Mouse (Mus musculus): ENCODE measurements around the gene Ralbp1. TPM values are rescaled to one million over a fixed set of nuclear protein-coding genes. Genes with fewer than 3 reads are reported as not detected.
A peak's percentile ranks its signal among the peaks of the same experiment; 100 is the strongest.

Ralbp1 gene
- polyA plus RNA-seq, 1 experiment: 21.9 TPM

DNA sequence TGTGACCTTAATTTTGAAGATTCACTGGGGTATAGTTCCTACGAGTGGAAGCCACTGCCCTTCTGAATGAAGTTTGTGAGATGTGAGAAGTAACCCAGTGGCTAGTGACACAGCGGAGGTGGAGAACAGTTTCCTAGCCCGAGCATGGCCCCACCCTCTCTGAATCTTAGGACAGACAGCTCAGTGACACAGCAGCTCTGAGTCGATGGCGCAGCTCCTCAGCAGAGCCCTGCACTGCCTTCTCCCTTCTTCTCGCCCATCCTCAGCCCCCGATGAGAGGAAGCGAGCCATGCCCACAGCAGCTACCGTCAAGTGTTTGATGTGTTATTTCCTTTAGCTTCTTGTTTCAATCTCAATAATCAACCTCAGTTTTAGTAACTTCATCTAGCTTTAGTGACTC is 59.3 kb downstream of the Ralbp1 start:
- Histone ChIP-seq H3K36me3 (ENCODE audit: control insufficient read depth, insufficient read depth) (peaks cover 91% of the 10 kb centered on the region), H3K79me3 (ENCODE audit: low read depth) (peaks cover 24% of the 10 kb centered on the region), H3K79me2 (ENCODE audit: control insufficient read depth, insufficient read depth) (peaks cover 50% of the 10 kb centered on the region), H3K27me3 (ENCODE audit: control insufficient read depth, insufficient read depth, insufficient read length) (no peaks in the 10 kb centered on the region), H3K4me3 (ENCODE audit: insufficient read depth, poor library complexity, severe bottlenecking) (no peak overlapping the region), H3ac (ENCODE audit: control insufficient read depth, insufficient read length, low read depth) (no peak overlapping the region)
- TF ChIP-seq CTCF (IDR thresholded peaks at IDR 0.05; ENCODE audit: control insufficient read depth, insufficient read depth, insufficient read length): no peak
- no peak for TF ChIP-seq MAX (IDR thresholded peaks at IDR 0.05)
- no peak for TF ChIP-seq CEBPB (IDR thresholded peaks at IDR 0.05; ENCODE audit: low read depth)
- no peak for TF ChIP-seq USF1 (IDR thresholded peaks at IDR 0.05; ENCODE audit: low read depth)
- TF ChIP-seq MYOG (IDR thresholded peaks at IDR 0.05; ENCODE audit: control insufficient read depth, extremely low read depth, insufficient read length): no peak
- TF ChIP-seq FOSL1 (IDR thresholded peaks at IDR 0.05; ENCODE audit: insufficient read depth, low read length, poor library complexity, severe bottlenecking): no peak
- TF ChIP-seq MYOD1 (IDR thresholded peaks at IDR 0.05; ENCODE audit: control insufficient read depth, insufficient read length, low read depth): no peak

DNA sequence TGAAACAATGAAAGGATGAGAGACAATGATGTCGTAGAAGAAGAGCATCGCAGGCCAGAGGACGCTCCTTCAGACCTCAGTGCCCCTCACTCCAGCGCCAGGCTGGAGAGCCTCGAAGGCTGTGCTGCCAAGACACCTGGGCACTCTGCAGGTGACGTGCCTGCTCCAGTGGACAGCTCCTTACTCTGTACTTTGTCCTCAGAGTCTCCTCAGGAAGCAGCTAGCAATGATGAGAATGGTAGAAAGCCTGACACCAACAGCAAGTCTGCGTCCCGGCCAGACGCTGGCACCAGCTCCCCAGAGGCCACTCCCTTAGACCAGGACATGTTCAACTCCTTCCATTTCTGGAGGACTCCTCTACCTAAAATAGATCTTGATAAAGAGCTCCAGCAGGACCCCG is 61.4 kb downstream of the Ralbp1 start:
- H3K4me3 ChIP-seq (ENCODE audit: insufficient read depth, poor library complexity, severe bottlenecking): no peak overlapping the region
- H3K27me3 ChIP-seq (ENCODE audit: control insufficient read depth, insufficient read depth, insufficient read length): no peaks in the 10 kb centered on the region
- H3ac ChIP-seq (ENCODE audit: control insufficient read depth, insufficient read length, low read depth): no peak overlapping the region
- peaks cover 25% of the 10 kb centered on the region for H3K79me3 ChIP-seq (ENCODE audit: low read depth)
- H3K79me2 ChIP-seq (ENCODE audit: control insufficient read depth, insufficient read depth): peaks cover 56% of the 10 kb centered on the region
- peaks cover 88% of the 10 kb centered on the region for H3K36me3 ChIP-seq (ENCODE audit: control insufficient read depth, insufficient read depth)
- TF ChIP-seq MYOG (IDR thresholded peaks at IDR 0.05; ENCODE audit: control insufficient read depth, extremely low read depth, insufficient read length): no peak
- TF ChIP-seq USF1 (IDR thresholded peaks at IDR 0.05; ENCODE audit: low read depth): no peak

DNA sequence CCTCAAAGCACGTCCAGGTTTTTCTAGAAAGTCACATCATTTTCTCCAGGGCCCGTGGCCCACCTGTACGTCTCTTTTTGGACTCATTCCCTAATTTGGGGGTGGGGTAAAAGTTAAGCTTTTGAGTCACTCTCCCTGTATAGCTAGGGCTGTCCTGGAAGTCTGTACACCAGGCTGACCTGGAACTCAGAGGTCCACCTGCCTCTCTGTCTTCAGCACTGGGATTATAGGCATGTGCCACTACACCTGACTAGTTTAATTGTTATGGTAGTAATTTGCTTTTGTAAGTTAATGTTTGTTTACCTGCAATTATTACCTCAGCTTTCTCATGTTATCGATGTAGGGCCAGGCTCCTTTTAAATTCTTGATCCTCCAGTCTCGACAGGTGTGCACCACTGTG is 63.2 kb downstream of the Ralbp1 start:
- Histone ChIP-seq H3K36me3 (ENCODE audit: control insufficient read depth, insufficient read depth) (peaks cover 84% of the 10 kb centered on the region), H3K79me3 (ENCODE audit: low read depth) (peaks cover 33% of the 10 kb centered on the region), H3ac (ENCODE audit: control insufficient read depth, insufficient read length, low read depth) (no peak overlapping the region), H3K27me3 (ENCODE audit: control insufficient read depth, insufficient read depth, insufficient read length) (no peaks in the 10 kb centered on the region), H3K4me3 (ENCODE audit: insufficient read depth, poor library complexity, severe bottlenecking) (no peak overlapping the region), H3K79me2 (ENCODE audit: control insufficient read depth, insufficient read depth) (peaks cover 65% of the 10 kb centered on the region)
- TF ChIP-seq CEBPB (IDR thresholded peaks at IDR 0.05; ENCODE audit: low read depth) (no peak), USF1 (IDR thresholded peaks at IDR 0.05; ENCODE audit: low read depth) (no peak), FOSL1 (IDR thresholded peaks at IDR 0.05; ENCODE audit: insufficient read depth, low read length, poor library complexity, severe bottlenecking) (no peak), MYOG (IDR thresholded peaks at IDR 0.05; ENCODE audit: control insufficient read depth, extremely low read depth, insufficient read length) (no peak), MAX (IDR thresholded peaks at IDR 0.05) (no peak), CTCF (IDR thresholded peaks at IDR 0.05; ENCODE audit: control insufficient read depth, insufficient read depth, insufficient read length) (no peak), MYOD1 (IDR thresholded peaks at IDR 0.05; ENCODE audit: control insufficient read depth, insufficient read length, low read depth) (no peak)

DNA sequence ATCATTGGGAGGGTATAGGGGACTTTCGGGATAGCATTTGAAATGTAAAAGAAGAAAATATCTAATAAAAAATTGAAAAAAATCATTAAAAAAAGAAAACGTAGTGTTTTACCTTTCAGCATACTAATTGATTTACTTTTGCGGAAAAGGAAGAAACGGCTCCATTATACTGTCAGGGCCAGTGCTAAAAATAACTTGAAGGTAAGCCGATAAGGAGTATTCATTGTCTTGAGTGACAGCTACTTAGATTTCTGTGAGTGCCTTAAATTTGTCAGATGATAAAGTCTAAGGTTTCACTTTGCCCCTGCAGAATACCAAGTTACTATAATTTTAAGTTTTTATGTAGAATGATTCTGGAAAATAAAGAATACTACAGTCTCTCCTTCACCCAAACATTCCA is 65.4 kb downstream of the Ralbp1 start:
- Histone ChIP-seq H3K79me3 (ENCODE audit: low read depth) (peaks cover 34% of the 10 kb centered on the region), H3K79me2 (ENCODE audit: control insufficient read depth, insufficient read depth) (peaks cover 79% of the 10 kb centered on the region), H3K27me3 (ENCODE audit: control insufficient read depth, insufficient read depth, insufficient read length) (no peaks in the 10 kb centered on the region), H3K4me3 (ENCODE audit: insufficient read depth, poor library complexity, severe bottlenecking) (no peak overlapping the region), H3ac (ENCODE audit: control insufficient read depth, insufficient read length, low read depth) (no peak overlapping the region), H3K36me3 (ENCODE audit: control insufficient read depth, insufficient read depth) (peaks cover 86% of the 10 kb centered on the region)
- TF ChIP-seq MAX (IDR thresholded peaks at IDR 0.05) (no peak), USF1 (IDR thresholded peaks at IDR 0.05; ENCODE audit: low read depth) (no peak), FOSL1 (IDR thresholded peaks at IDR 0.05; ENCODE audit: insufficient read depth, low read length, poor library complexity, severe bottlenecking) (no peak), MYOD1 (IDR thresholded peaks at IDR 0.05; ENCODE audit: control insufficient read depth, insufficient read length, low read depth) (no peak), MYOG (IDR thresholded peaks at IDR 0.05; ENCODE audit: control insufficient read depth, extremely low read depth, insufficient read length) (no peak), CEBPB (IDR thresholded peaks at IDR 0.05; ENCODE audit: low read depth) (no peak), CTCF (IDR thresholded peaks at IDR 0.05; ENCODE audit: control insufficient read depth, insufficient read depth, insufficient read length) (no peak)

DNA sequence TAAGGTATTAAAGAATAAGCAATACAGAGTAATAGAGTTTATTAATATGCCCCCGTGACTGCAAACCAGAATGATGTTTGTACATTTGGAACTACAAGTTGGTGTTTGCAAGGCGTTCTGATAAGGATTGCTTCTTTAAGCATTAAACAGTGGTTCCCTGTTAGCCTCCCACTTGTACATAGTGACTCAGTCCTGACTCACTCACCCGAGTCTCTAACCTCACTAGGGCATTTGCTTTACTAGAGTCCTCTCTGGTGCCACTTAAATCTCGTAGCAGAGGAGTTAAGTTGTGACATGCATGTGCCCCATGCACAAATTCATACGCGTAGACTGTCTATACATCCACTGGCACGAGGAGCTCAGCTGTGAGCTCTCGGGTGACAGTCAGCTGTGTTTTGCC is 71.8 kb downstream of the Ralbp1 start:
- H3K79me3 ChIP-seq (ENCODE audit: low read depth): peaks cover 32% of the 10 kb centered on the region
- H3K4me3 ChIP-seq (ENCODE audit: insufficient read depth, poor library complexity, severe bottlenecking): no peak overlapping the region
- H3K27me3 ChIP-seq (ENCODE audit: control insufficient read depth, insufficient read depth, insufficient read length): no peaks in the 10 kb centered on the region
- H3K79me2 ChIP-seq (ENCODE audit: control insufficient read depth, insufficient read depth): peaks cover 69% of the 10 kb centered on the region
- TF ChIP-seq MAX (IDR thresholded peaks at IDR 0.05): peak; percentile 31
- TF ChIP-seq CTCF (IDR thresholded peaks at IDR 0.05; ENCODE audit: control insufficient read depth, insufficient read depth, insufficient read length): no peak
- TF ChIP-seq USF1 (IDR thresholded peaks at IDR 0.05; ENCODE audit: low read depth): no peak
- TF ChIP-seq CEBPB (IDR thresholded peaks at IDR 0.05; ENCODE audit: low read depth): no peak
- TF ChIP-seq MYOD1 (IDR thresholded peaks at IDR 0.05; ENCODE audit: control insufficient read depth, insufficient read length, low read depth): no peak
- TF ChIP-seq FOSL1 (IDR thresholded peaks at IDR 0.05; ENCODE audit: insufficient read depth, low read length, poor library complexity, severe bottlenecking): peak; percentile 93
- H3K36me3 ChIP-seq (ENCODE audit: control insufficient read depth, insufficient read depth): peaks cover 83% of the 10 kb centered on the region
- H3ac ChIP-seq (ENCODE audit: control insufficient read depth, insufficient read length, low read depth): no peak overlapping the region

DNA sequence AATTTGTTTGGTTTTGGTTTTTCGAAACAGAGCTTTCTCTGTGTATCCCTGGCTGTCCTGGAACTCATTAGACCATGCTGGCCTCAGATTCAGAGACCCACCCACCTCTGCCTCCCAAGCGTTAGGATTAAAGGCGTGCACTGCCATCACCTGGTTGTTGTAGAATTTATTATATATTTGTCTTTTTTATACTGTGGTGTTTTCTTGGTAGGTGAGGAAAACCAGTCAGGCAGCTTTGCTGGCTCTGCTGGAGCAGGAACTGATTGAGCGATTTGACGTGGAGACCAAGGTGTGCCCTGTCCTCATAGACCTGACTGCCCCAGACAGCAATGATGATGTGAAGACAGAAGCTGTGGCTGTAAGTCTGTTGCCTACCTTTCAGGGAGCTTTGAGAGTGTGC is 74.6 kb downstream of the Ralbp1 start:
- Histone ChIP-seq H3K79me2 (ENCODE audit: control insufficient read depth, insufficient read depth) (peaks cover 70% of the 10 kb centered on the region), H3K79me3 (ENCODE audit: low read depth) (peaks cover 44% of the 10 kb centered on the region), H3K27me3 (ENCODE audit: control insufficient read depth, insufficient read depth, insufficient read length) (no peaks in the 10 kb centered on the region), H3ac (ENCODE audit: control insufficient read depth, insufficient read length, low read depth) (peak overlapping the region; percentile 13), H3K36me3 (ENCODE audit: control insufficient read depth, insufficient read depth) (peaks cover 70% of the 10 kb centered on the region), H3K4me3 (ENCODE audit: insufficient read depth, poor library complexity, severe bottlenecking) (no peak overlapping the region)
- TF ChIP-seq USF1 (IDR thresholded peaks at IDR 0.05; ENCODE audit: low read depth): no peak
- TF ChIP-seq MYOD1 (IDR thresholded peaks at IDR 0.05; ENCODE audit: control insufficient read depth, insufficient read length, low read depth): no peak
- no peak for TF ChIP-seq FOSL1 (IDR thresholded peaks at IDR 0.05; ENCODE audit: insufficient read depth, low read length, poor library complexity, severe bottlenecking)
- no peak for TF ChIP-seq CTCF (IDR thresholded peaks at IDR 0.05; ENCODE audit: control insufficient read depth, insufficient read depth, insufficient read length)
- TF ChIP-seq CEBPB (IDR thresholded peaks at IDR 0.05; ENCODE audit: low read depth): no peak
- TF ChIP-seq MYOG (IDR thresholded peaks at IDR 0.05; ENCODE audit: control insufficient read depth, extremely low read depth, insufficient read length): no peak
- no peak for TF ChIP-seq MAX (IDR thresholded peaks at IDR 0.05)
